Mouse (Mus musculus) MEL (cell line): Measurements from ENCODE around the gene Tlr3.

Source experiments
- CTCF ChIP-seq, 3 experiments: IDR thresholded peaks in 2 of 3; conservative IDR thresholded peaks in 1 of 3; 2 replicates each; pipeline ENCODE4 v1.5.1; 2011 to 2012; ENCODE audit warnings: low read length in 3 of 3, low read depth in 2 of 3, mild to moderate bottlenecking in 2 of 3, improper control_type of control experiment in 1 of 3, inconsistent platforms in 1 of 3, mixed read lengths in 1 of 3, moderate library complexity in 1 of 3; ENCODE audit not compliant: control insufficient read depth in 1 of 3, insufficient read depth in 1 of 3, poor library complexity in 1 of 3, severe bottlenecking in 1 of 3
- EP300 ChIP-seq, 2 experiments: IDR thresholded peaks; 2 replicates each; pipeline ENCODE4 v1.6.1; 2011; ENCODE audit warnings: improper control_type of control experiment in 2 of 2, low read length in 2 of 2, low read depth in 1 of 2, mild to moderate bottlenecking in 1 of 2
- JUND ChIP-seq: IDR thresholded peaks from 2 replicates; pipeline ENCODE4 v1.6.1; 2011; ENCODE audit warnings: low read depth, mild to moderate bottlenecking, improper control_type of control experiment, low read length
- MAX ChIP-seq: IDR thresholded peaks from 2 replicates; pipeline ENCODE4 v1.6.1; 2011; ENCODE audit warnings: low read length, improper control_type of control experiment
- MAZ ChIP-seq: IDR thresholded peaks from 2 replicates; pipeline ENCODE4 v1.6.1; 2012; ENCODE audit warnings: low read depth, mild to moderate bottlenecking, inconsistent platforms, low read length, improper control_type of control experiment
- MEF2A ChIP-seq: IDR thresholded peaks from 2 replicates; pipeline ENCODE4 v1.6.1; 2014; ENCODE audit warnings: low read depth, mild to moderate bottlenecking, inconsistent platforms, low read length, improper control_type of control experiment; ENCODE audit not compliant: poor library complexity, insufficient replicate concordance, severe bottlenecking; ENCODE audit errors: extremely low read depth
- MXI1 ChIP-seq: IDR thresholded peaks from 2 replicates; pipeline ENCODE4 v1.6.1; 2011; ENCODE audit warnings: mild to moderate bottlenecking, low read depth, low read length, improper control_type of control experiment
- NELFE ChIP-seq: IDR thresholded peaks from 2 replicates; pipeline ENCODE4 v1.6.1; 2011; ENCODE audit warnings: low read depth, low read length, improper control_type of control experiment
- POLR2A ChIP-seq, 2 experiments: IDR thresholded peaks; 2 replicates each; pipeline ENCODE4 v1.6.1; 2011 to 2012; ENCODE audit warnings: low read length in 2 of 2, mild to moderate bottlenecking in 2 of 2, control low read depth in 1 of 2, improper control_type of control experiment in 1 of 2, low read depth in 1 of 2, moderate library complexity in 1 of 2; ENCODE audit not compliant: control insufficient read depth in 1 of 2, insufficient read depth in 1 of 2, poor library complexity in 1 of 2
- SMC3 ChIP-seq: IDR thresholded peaks from 2 replicates; pipeline ENCODE4 v1.6.1; 2011; ENCODE audit warnings: low read depth, low read length, improper control_type of control experiment
- TAL1 ChIP-seq: IDR thresholded peaks from 2 replicates; pipeline ENCODE4 v1.6.1; 2012; ENCODE audit warnings: mild to moderate bottlenecking, inconsistent platforms, low read length, moderate library complexity, mixed read lengths
- TBP ChIP-seq: IDR thresholded peaks from 2 replicates; pipeline ENCODE4 v1.8.0; 2011; ENCODE audit warnings: low read depth, low read length, improper control_type of control experiment
- ZNF384 ChIP-seq: IDR thresholded peaks from 2 replicates; pipeline ENCODE4 v1.6.1; 2012; ENCODE audit warnings: low read depth, mild to moderate bottlenecking, inconsistent platforms, low read length, improper control_type of control experiment

- TF ChIP-seq TAL1 (no peak), CTCF (IDR thresholded peaks at IDR 0.05 in 2 of 3, conservative IDR thresholded peaks at IDR 0.05 in 1 of 3; ENCODE audit: control insufficient read depth in 1 of 3, insufficient read depth in 1 of 3, low read depth in 2 of 3, low read length in 3 of 3, poor library complexity in 1 of 3, severe bottlenecking in 1 of 3) (no peak), EP300 (IDR thresholded peaks at IDR 0.05; ENCODE audit: low read depth in 1 of 2, low read length in 2 of 2) (no peak), MEF2A (no peak), MAZ (no peak), POLR2A (IDR thresholded peaks at IDR 0.05; ENCODE audit: control insufficient read depth in 1 of 2, insufficient read depth in 1 of 2, low read depth in 1 of 2, low read length in 2 of 2, poor library complexity in 1 of 2) (no peak), MXI1 (no peak), SMC3 (no peak), TBP (no peak), NELFE (no peak), MAX (no peak), ZNF384 (no peak), JUND (no peak)
These were observed at the start of gene Tlr3 for GRCm38 (mm10) chr8:45410882-45411281.
